Mouse (Mus musculus) embryonic facial prominence, embryonic 15.5 days (tissue): ENCODE results near the gene Dcaf12. TPM values are rescaled to one million over a fixed set of nuclear protein-coding genes. Genes with fewer than 3 reads are reported as not detected.

Experiments used
- polyA plus RNA-seq: library from polyadenylated mRNA; unstranded; fragments of >200 nt; fragmentation: Nextera tagmentation; extraction: Ambion mirVana; gene quantifications from 2 replicates; pipeline ENCODE4 v1.2.1, GENCODE M21; 2015

Gene Dcaf12
- polyA plus RNA-seq, 1 experiment from 2014 or later: 60.8 TPM

Other genes starting within 250 kb of the Dcaf12 start
- 88.7 and 94.8 TPM in 2 replicates for gene Aqp3, start 216.7 kb downstream of the Dcaf12 start, polyA plus RNA-seq
- 25.0 and 28.1 TPM in 2 replicates for gene Nol6, start 190.4 kb downstream of the Dcaf12 start, polyA plus RNA-seq
- gene Ube2r2, start 179.1 kb downstream of the Dcaf12 start, polyA plus RNA-seq: 80.4 and 84.7 TPM in 2 replicates
- gene Ubap2, start 39.7 kb downstream of the Dcaf12 start, polyA plus RNA-seq: 59.8 and 64.4 TPM in 2 replicates
- 54.0 and 54.1 TPM in 2 replicates for gene Ubap1, start 34.1 kb upstream of the Dcaf12 start, polyA plus RNA-seq
- gene Kif24, start 150.0 kb upstream of the Dcaf12 start, polyA plus RNA-seq: 7.3 and 8.9 TPM in 2 replicates
- 47.0 and 47.1 TPM in 2 replicates for gene Nudt2, start 150.3 kb upstream of the Dcaf12 start, polyA plus RNA-seq
- 7.6 and 7.7 TPM in 2 replicates for gene AI464131, start 188.2 kb upstream of the Dcaf12 start, polyA plus RNA-seq
- 15.1 and 31.4 TPM in 2 replicates for gene 1110017D15Rik, start 202.4 kb upstream of the Dcaf12 start, polyA plus RNA-seq